Mouse (Mus musculus) megakaryocyte-erythroid progenitor cell, adult 5-6 weeks (primary cell): Measurements from ENCODE around the gene Prr5. TPM values are rescaled to one million over a fixed set of nuclear protein-coding genes. Genes with fewer than 3 reads are reported as not detected.
A peak's percentile ranks its signal among the peaks of the same experiment; 100 is the strongest.

Experiments
- ATAC-seq: replicated peaks from 2 replicates; pipeline ENCODE4 v1.8.0; 2016; ENCODE audit warnings: mild to moderate bottlenecking, inconsistent platforms; ENCODE audit not compliant: severe bottlenecking, poor library complexity, low FRiP score, low TSS enrichment
- total RNA-seq, 2 experiments: library from RNA; stranded (forward) in 1 of 2; stranded (reverse) in 1 of 2; fragments of 200-1000, 215-1000 nt in 1 of 2; fragments of >200 nt in 1 of 2; fragmentation: Nextera tagmentation in 1 of 2; gene quantifications; 2 replicates each; pipeline ENCODE4 v1.2.3; 2014 to 2017

The Prr5 gene
- total RNA-seq, 2 experiments from 2014 or later: 0.85 to 1.2 TPM

GRCm38 (mm10) chr15:84654975-84655374, 14.4 kb upstream of the Prr5 start:
- no peak for ATAC-seq

- no peak for ATAC-seq
These were observed 12.7 kb upstream of the Prr5 start for GRCm38 (mm10) chr15:84656689-84657088.

- ATAC-seq: no peak
These were observed 11.9 kb upstream of the Prr5 start for GRCm38 (mm10) chr15:84657384-84658064.

GRCm38 (mm10) chr15:84658655-84659054, 10.8 kb upstream of the Prr5 start:
- ATAC-seq: no peak

- ATAC-seq: no peak
These were observed 9.6 kb upstream of the Prr5 start for GRCm38 (mm10) chr15:84659856-84660255.

GRCm38 (mm10) chr15:84661274-84661673, 8.1 kb upstream of the Prr5 start:
- ATAC-seq: no peak

GRCm38 (mm10) chr15:84662952-84663684, 6.3 kb upstream of the Prr5 start:
- ATAC-seq: peak; percentile 70

- ATAC-seq: no peak
These were observed 5.7 kb upstream of the Prr5 start for GRCm38 (mm10) chr15:84663685-84664060.

GRCm38 (mm10) chr15:84664542-84665460, 4.6 kb upstream of the Prr5 start:
- no peak for ATAC-seq

- ATAC-seq: no peak
These were observed 3.8 kb upstream of the Prr5 start for GRCm38 (mm10) chr15:84665662-84666061.

GRCm38 (mm10) chr15:84666065-84666464, 3.4 kb upstream of the Prr5 start:
- ATAC-seq: no peak

- no peak for ATAC-seq
These were observed 1.8 kb upstream of the Prr5 start for GRCm38 (mm10) chr15:84667601-84668000.

GRCm38 (mm10) chr15:84669771-84670656, 594 bp downstream of the Prr5 start:
- no peak for ATAC-seq

- ATAC-seq: no peak
These were observed 1.2 kb downstream of the Prr5 start for GRCm38 (mm10) chr15:84670657-84671055.

GRCm38 (mm10) chr15:84671401-84672307, 2.2 kb downstream of the Prr5 start:
- no peak for ATAC-seq

- no peak for ATAC-seq
These were observed 2.8 kb downstream of the Prr5 start for GRCm38 (mm10) chr15:84672308-84672615.

- ATAC-seq: no peak
These were observed 3.2 kb downstream of the Prr5 start for GRCm38 (mm10) chr15:84672616-84673015.

- ATAC-seq: no peak
These were observed 5.1 kb downstream of the Prr5 start for GRCm38 (mm10) chr15:84674329-84675067.
